Mouse (Mus musculus) forebrain, embryonic 10.5 days (tissue): ENCODE results near the gene Nfe2l1. TPM values are rescaled to one million over a fixed set of nuclear protein-coding genes. Genes with fewer than 3 reads are reported as not detected.

ENCODE experiments used
- DNase-seq: peaks from one replicate; pipeline ENCODE4 v3.0.0-alpha.2; 2017; ENCODE audit warnings: low spot score; ENCODE audit errors: extremely low spot score
- H3K27ac ChIP-seq: fragments of 300-500 bp; sonication (generic); 2 replicates; pipeline ENCODE4 v1.5.1; 2016; ENCODE audit warnings: mild to moderate bottlenecking
- H3K27me3 ChIP-seq: fragments of 300-500 bp; sonication (generic); 2 replicates; pipeline ENCODE4 v1.6.1; 2016; ENCODE audit warnings: mild to moderate bottlenecking; ENCODE audit not compliant: poor library complexity, severe bottlenecking
- H3K36me3 ChIP-seq: fragments of 300-500 bp; sonication (generic); replicated peaks from 2 replicates; pipeline ENCODE4 v1.6.1; 2016; ENCODE audit warnings: mild to moderate bottlenecking, moderate library complexity
- H3K4me1 ChIP-seq: fragments of 300-500 bp; sonication (generic); 2 replicates; pipeline ENCODE4 v1.6.1; 2016
- H3K4me3 ChIP-seq: fragments of 300-500 bp; sonication (generic); 2 replicates; pipeline ENCODE4 v1.5.1; 2016; ENCODE audit warnings: mild to moderate bottlenecking, moderate library complexity
- H3K9me3 ChIP-seq: fragments of 300-500 bp; sonication (generic); 2 replicates; pipeline ENCODE4 v1.6.1; 2016; ENCODE audit warnings: mild to moderate bottlenecking, moderate library complexity
- WGBS: fragments of 180-500 bp; shearing (Covaris S2); methylation state at CpG from one replicate; pipeline ENCODE4 v1.1.7; 2016; 5-methylcytosine and 5-hydroxymethylcytosine counted together
- polyA plus RNA-seq: library from polyadenylated mRNA; unstranded; fragments of >200 nt; fragmentation: Nextera tagmentation; extraction: Ambion mirVana; gene quantifications from 2 replicates; pipeline ENCODE4 v1.2.1, GENCODE M21; 2016

Nfe2l1 gene
- polyA plus RNA-seq, 1 experiment from 2014 or later = 64.7 TPM

- Histone ChIP-seq H3K4me3 (no peak overlapping the region), H3K36me3 (no peaks in the 10 kb centered on the region), H3K27me3 (no peaks in the 10 kb centered on the region), H3K27ac (no peak overlapping the region), H3K9me3 (no peaks in the 10 kb centered on the region), H3K4me1 (peaks cover 19% of the 10 kb centered on the region)
- WGBS = 86% methylated on average over 7 of the region's 7 CpGs
- no peak for DNase-seq
Measured at GRCm38 (mm10) chr11:96839428-96839827, 9.7 kb upstream of the Nfe2l1 start.

GRCm38 (mm10) chr11:96838341-96838740 is 8.6 kb upstream of the Nfe2l1 start:
- DNase-seq = no peak
- H3K9me3 ChIP-seq = no peaks in the 10 kb centered on the region
- H3K27ac ChIP-seq = no peak overlapping the region
- WGBS = 65% methylated on average over 4 of the region's 4 CpGs
- H3K27me3 ChIP-seq = no peaks in the 10 kb centered on the region
- H3K4me1 ChIP-seq = peaks cover 19% of the 10 kb centered on the region
- no peaks in the 10 kb centered on the region for H3K36me3 ChIP-seq
- H3K4me3 ChIP-seq = no peak overlapping the region

- Histone ChIP-seq H3K27ac (no peak overlapping the region), H3K27me3 (no peaks in the 10 kb centered on the region), H3K4me1 (peaks cover 19% of the 10 kb centered on the region), H3K36me3 (no peaks in the 10 kb centered on the region), H3K9me3 (no peaks in the 10 kb centered on the region), H3K4me3 (no peak overlapping the region)
- WGBS = 36% methylated on average over 9 of the region's 9 CpGs
- DNase-seq = no peak
Measured at GRCm38 (mm10) chr11:96837298-96837697, 7.5 kb upstream of the Nfe2l1 start.

GRCm38 (mm10) chr11:96834127-96834526 is 4.4 kb upstream of the Nfe2l1 start:
- H3K27ac ChIP-seq = no peak overlapping the region
- no peaks in the 10 kb centered on the region for H3K36me3 ChIP-seq
- peaks cover 24% of the 10 kb centered on the region for H3K4me1 ChIP-seq
- no peaks in the 10 kb centered on the region for H3K27me3 ChIP-seq
- no peak overlapping the region for H3K4me3 ChIP-seq
- DNase-seq = no peak
- 97% methylated on average over 1 of the region's 1 CpGs for WGBS
- no peaks in the 10 kb centered on the region for H3K9me3 ChIP-seq

- peaks cover 2% of the 10 kb centered on the region for H3K36me3 ChIP-seq
- no peaks in the 10 kb centered on the region for H3K27me3 ChIP-seq
- no peak for DNase-seq
- H3K9me3 ChIP-seq = no peaks in the 10 kb centered on the region
- WGBS = 61% methylated on average over 2 of the region's 2 CpGs
- H3K4me3 ChIP-seq = no peak overlapping the region
- no peak overlapping the region for H3K27ac ChIP-seq
- H3K4me1 ChIP-seq = peaks cover 31% of the 10 kb centered on the region
Measured at GRCm38 (mm10) chr11:96832973-96833372, 3.2 kb upstream of the Nfe2l1 start.

GRCm38 (mm10) chr11:96832541-96832940 is 2.8 kb upstream of the Nfe2l1 start:
- no peak overlapping the region for H3K4me3 ChIP-seq
- 91% methylated on average over 3 of the region's 3 CpGs for WGBS
- no peaks in the 10 kb centered on the region for H3K9me3 ChIP-seq
- H3K27me3 ChIP-seq = no peaks in the 10 kb centered on the region
- peaks cover 7% of the 10 kb centered on the region for H3K36me3 ChIP-seq
- DNase-seq = no peak
- H3K27ac ChIP-seq = no peak overlapping the region
- H3K4me1 ChIP-seq = peaks cover 31% of the 10 kb centered on the region

GRCm38 (mm10) chr11:96831516-96831915 is 1.7 kb upstream of the Nfe2l1 start:
- H3K9me3 ChIP-seq = no peaks in the 10 kb centered on the region
- H3K27me3 ChIP-seq = no peaks in the 10 kb centered on the region
- H3K4me3 ChIP-seq = no peak overlapping the region
- H3K27ac ChIP-seq = no peak overlapping the region
- no peak for DNase-seq
- H3K36me3 ChIP-seq = peaks cover 17% of the 10 kb centered on the region
- WGBS = 82% methylated on average over 4 of the region's 4 CpGs
- H3K4me1 ChIP-seq = peaks cover 37% of the 10 kb centered on the region

GRCm38 (mm10) chr11:96830539-96831216 is 910 bp upstream of the Nfe2l1 start:
- Histone ChIP-seq H3K27me3 (no peaks in the 10 kb centered on the region), H3K27ac (peak overlapping the region; percentile 97), H3K4me1 (peaks cover 46% of the 10 kb centered on the region), H3K4me3 (peak overlapping the region; percentile 80), H3K9me3 (no peaks in the 10 kb centered on the region), H3K36me3 (peaks cover 25% of the 10 kb centered on the region)
- WGBS = 24% methylated on average over 13 of the region's 13 CpGs
- no peak for DNase-seq

GRCm38 (mm10) chr11:96829403-96829812 is 360 bp downstream of the Nfe2l1 start:
- Histone ChIP-seq H3K4me1 (peaks cover 58% of the 10 kb centered on the region), H3K9me3 (no peaks in the 10 kb centered on the region), H3K36me3 (peaks cover 35% of the 10 kb centered on the region), H3K27ac (peak overlapping the region; percentile 97), H3K4me3 (peak overlapping the region; percentile 80), H3K27me3 (no peaks in the 10 kb centered on the region)
- peak; percentile 87 for DNase-seq
- under 1% methylated on average over 33 of the region's 33 CpGs for WGBS

GRCm38 (mm10) chr11:96828881-96829280 is 887 bp downstream of the Nfe2l1 start:
- 22% methylated on average over 10 of the region's 10 CpGs for WGBS
- DNase-seq = no peak

GRCm38 (mm10) chr11:96827917-96828316 is 1.9 kb downstream of the Nfe2l1 start:
- Histone ChIP-seq H3K27me3 (no peaks in the 10 kb centered on the region), H3K4me3 (peak overlapping the region; percentile 80; the same call in 1 of the 2 replicates), H3K9me3 (no peaks in the 10 kb centered on the region), H3K36me3 (peaks cover 41% of the 10 kb centered on the region), H3K27ac (0 out of 2 replicates have a peak overlapping the region, but pooled peaks have one; percentile 5), H3K4me1 (peaks cover 73% of the 10 kb centered on the region)
- WGBS = 88% methylated on average over 9 of the region's 9 CpGs
- no peak for DNase-seq

More at GRCm38 (mm10) chr11:96828881-96829280, 887 bp downstream of the Nfe2l1 start:
- H3K9me3 ChIP-seq = no peaks in the 10 kb centered on the region
- H3K4me1 ChIP-seq = peaks cover 64% of the 10 kb centered on the region
- H3K27ac ChIP-seq = peak overlapping the region; percentile 97
- no peaks in the 10 kb centered on the region for H3K27me3 ChIP-seq
- H3K36me3 ChIP-seq = peaks cover 35% of the 10 kb centered on the region
- H3K4me3 ChIP-seq = peak overlapping the region; percentile 80

- H3K4me1 ChIP-seq = peaks cover 80% of the 10 kb centered on the region
Measured at GRCm38 (mm10) chr11:96827062-96827581, 2.6 kb downstream of the Nfe2l1 start.

GRCm38 (mm10) chr11:96826481-96826880 is 3.3 kb downstream of the Nfe2l1 start:
- H3K27me3 ChIP-seq = no peaks in the 10 kb centered on the region
- peak overlapping the region; percentile 80; the same call in 1 of the 2 replicates for H3K4me3 ChIP-seq
- H3K9me3 ChIP-seq = no peaks in the 10 kb centered on the region
- H3K36me3 ChIP-seq = peaks cover 56% of the 10 kb centered on the region
- H3K4me1 ChIP-seq = peaks cover 80% of the 10 kb centered on the region
- DNase-seq = no peak
- H3K27ac ChIP-seq = 0 out of 2 replicates have a peak overlapping the region, but pooled peaks have one; percentile 35
- 73% methylated on average over 2 of the region's 2 CpGs for WGBS

More at GRCm38 (mm10) chr11:96827062-96827581, 2.6 kb downstream of the Nfe2l1 start:
- peak overlapping the region; percentile 80; the same call in 1 of the 2 replicates for H3K4me3 ChIP-seq
- no peaks in the 10 kb centered on the region for H3K9me3 ChIP-seq
- 0 out of 2 replicates have a peak overlapping the region, but pooled peaks have one; percentile 5 for H3K27ac ChIP-seq
- no peak for DNase-seq
- 95% methylated on average over 12 of the region's 12 CpGs for WGBS
- H3K36me3 ChIP-seq = peaks cover 49% of the 10 kb centered on the region
- no peaks in the 10 kb centered on the region for H3K27me3 ChIP-seq
